13 mouse cellular contexts compared by ENCODE assay signal in genomic region chr6:50822236-50823151, GRCm38 (mm10).
DNase-seq lines count a peak whose midpoint lies in the region; ATAC-seq lines count a peak whose summit lies in the region.
"Had no signal": no experiment of that assay in that cellular context is flagged by ENCODE, and none has a peak within 500 bp of the region (broad histone marks: within the 10 kb centered on the region; RNA-seq: fewer than 3 reads in every experiment).

No protein-coding gene starts in this region.

- H3K36me3 ChIP-seq in kidney, embryonic 15.5 days = no peaks in the 10 kb centered on the region
- H3K36me3 ChIP-seq in embryonic facial prominence, embryonic 15.5 days = no peaks in the 10 kb centered on the region
- H3K36me3 ChIP-seq in hindbrain, embryonic 15.5 days = no peaks in the 10 kb centered on the region
- H3K36me3 ChIP-seq in midbrain, embryonic 15.5 days (replicated peaks) = no peaks in the 10 kb centered on the region
- H3K36me3 ChIP-seq in liver, embryonic 11.5 days (ENCODE audit: control insufficient read depth, insufficient read depth, low read length) = no peaks in the 10 kb centered on the region
- H3K36me3 ChIP-seq: heart, embryonic 12.5 days had no signal

- no peaks in the 10 kb centered on the region for H3K9me3 ChIP-seq in kidney, embryonic 15.5 days (replicated peaks)
- H3K9me3 ChIP-seq in embryonic facial prominence, embryonic 15.5 days (replicated peaks) = no peaks in the 10 kb centered on the region
- H3K9me3 ChIP-seq in hindbrain, embryonic 15.5 days = no peaks in the 10 kb centered on the region
- H3K9me3 ChIP-seq in midbrain, embryonic 15.5 days = no peaks in the 10 kb centered on the region
- H3K9me3 ChIP-seq in liver, embryonic 11.5 days (ENCODE audit: control insufficient read depth, low read length) = no peaks in the 10 kb centered on the region
- H3K9me3 ChIP-seq: heart, embryonic 12.5 days had no signal

- ATAC-seq in kidney, embryonic 15.5 days (replicated peaks; ENCODE audit: low FRiP score) = peak; percentile 61
- peak; percentile 59 for ATAC-seq in embryonic facial prominence, embryonic 15.5 days (ENCODE audit: insufficient number of reproducible peaks, low FRiP score, low TSS enrichment, low read depth)
- peak; percentile 23; the same call in 1 of the 2 replicates for ATAC-seq in hindbrain, embryonic 15.5 days (ENCODE audit: low FRiP score, low read depth)
- peak; percentile 29; the same call in 1 of the 2 replicates for ATAC-seq in midbrain, embryonic 15.5 days (replicated peaks)
- no peak for ATAC-seq in monocyte, adult 5-6 weeks (replicated peaks; ENCODE audit: insufficient number of reproducible peaks, low FRiP score, low TSS enrichment, poor library complexity, severe bottlenecking)
- ATAC-seq in liver, embryonic 11.5 days (replicated peaks; ENCODE audit: low FRiP score) = no peak
- ATAC-seq: intestine, postnatal 0 days had no signal

- no peak overlapping the region for H3K4me3 ChIP-seq in kidney, embryonic 15.5 days (replicated peaks)
- H3K4me3 ChIP-seq in embryonic facial prominence, embryonic 15.5 days (replicated peaks) = no peak overlapping the region
- no peak overlapping the region for H3K4me3 ChIP-seq in hindbrain, embryonic 15.5 days
- H3K4me3 ChIP-seq in midbrain, embryonic 15.5 days = no peak overlapping the region
- H3K4me3 ChIP-seq in liver, embryonic 11.5 days (ENCODE audit: low read depth, low read length) = no peak overlapping the region
- H3K4me3 ChIP-seq: heart, embryonic 12.5 days had no signal

- whole genome bisulfite sequencing in kidney, embryonic 15.5 days = 28% methylated on average over 18 of the region's 18 CpGs
- WGBS in embryonic facial prominence, embryonic 15.5 days = 21% methylated on average over 18 of the region's 18 CpGs
- WGBS in hindbrain, embryonic 15.5 days = 24% methylated on average over 18 of the region's 18 CpGs
- 22% methylated on average over 18 of the region's 18 CpGs for WGBS in midbrain, embryonic 15.5 days
- 44% methylated on average over 18 of the region's 18 CpGs for WGBS in liver, embryonic 11.5 days

- DNase-seq in kidney, postnatal 36 days = no peak
- no peak for DNase-seq in liver, embryonic 11.5 days (ENCODE audit: low spot score)
- DNase-seq in cerebellum, postnatal 25 days = no peak
- DNase-seq: adrenal gland, postnatal 36 days; cerebellum, postnatal 14 days; layer of hippocampus, postnatal 36 days had no signal

- H3K4me1 ChIP-seq in kidney, embryonic 15.5 days = peaks cover 72% of the 10 kb centered on the region
- H3K4me1 ChIP-seq in embryonic facial prominence, embryonic 15.5 days = peaks cover 39% of the 10 kb centered on the region
- peaks cover 41% of the 10 kb centered on the region for H3K4me1 ChIP-seq in hindbrain, embryonic 15.5 days (replicated peaks)
- H3K4me1 ChIP-seq in midbrain, embryonic 15.5 days = peaks cover 48% of the 10 kb centered on the region
- H3K4me1 ChIP-seq in liver, embryonic 11.5 days (replicated peaks; ENCODE audit: control insufficient read depth, insufficient read depth, low read length) = peaks cover 4% of the 10 kb centered on the region; the same call in 1 of the 2 replicates

- no peak overlapping the region for H3K9ac ChIP-seq in kidney, embryonic 15.5 days
- no peak overlapping the region for H3K9ac ChIP-seq in embryonic facial prominence, embryonic 15.5 days
- H3K9ac ChIP-seq in hindbrain, embryonic 15.5 days = no peak overlapping the region
- H3K9ac ChIP-seq in midbrain, embryonic 15.5 days = no peak overlapping the region
- no peak overlapping the region for H3K9ac ChIP-seq in liver, embryonic 11.5 days (ENCODE audit: low read depth, low read length)

- H3K27ac ChIP-seq in kidney, embryonic 15.5 days = peak overlapping the region; percentile 96
- peak overlapping the region; percentile 76 for H3K27ac ChIP-seq in embryonic facial prominence, embryonic 15.5 days (replicated peaks)
- peak overlapping the region; percentile 69 for H3K27ac ChIP-seq in hindbrain, embryonic 15.5 days (replicated peaks)
- peak overlapping the region; percentile 79 for H3K27ac ChIP-seq in midbrain, embryonic 15.5 days
- no peak overlapping the region for H3K27ac ChIP-seq in liver, embryonic 11.5 days (ENCODE audit: low read depth, low read length)

- peak overlapping the region; percentile 41 for H3K4me2 ChIP-seq in kidney, embryonic 15.5 days
- no peak overlapping the region for H3K4me2 ChIP-seq in embryonic facial prominence, embryonic 15.5 days (replicated peaks)
- no peak overlapping the region for H3K4me2 ChIP-seq in hindbrain, embryonic 15.5 days
- H3K4me2 ChIP-seq in midbrain, embryonic 15.5 days = 0 out of 2 replicates have a peak overlapping the region, but pooled peaks have one; percentile 9
- H3K4me2 ChIP-seq in liver, embryonic 11.5 days = no peak overlapping the region

- no peaks in the 10 kb centered on the region for H3K27me3 ChIP-seq in kidney, embryonic 15.5 days
- H3K27me3 ChIP-seq in embryonic facial prominence, embryonic 15.5 days = peaks cover 4% of the 10 kb centered on the region; the same call in 1 of the 2 replicates
- H3K27me3 ChIP-seq in hindbrain, embryonic 15.5 days = no peaks in the 10 kb centered on the region
- H3K27me3 ChIP-seq in midbrain, embryonic 15.5 days (replicated peaks) = no peaks in the 10 kb centered on the region
- H3K27me3 ChIP-seq in liver, embryonic 11.5 days (replicated peaks; ENCODE audit: control insufficient read depth, insufficient read depth, low read length) = peaks cover 17% of the 10 kb centered on the region

Comparison
In these comparisons a context has a peak if more than half of its experiments do, and no peak if none do; other contexts are left out.
1. ATAC-seq: peak in kidney, embryonic 15.5 days (single experiment), embryonic facial prominence, embryonic 15.5 days (single experiment), hindbrain, embryonic 15.5 days (single experiment) and midbrain, embryonic 15.5 days (single experiment); none in monocyte, adult 5-6 weeks (single experiment) and liver, embryonic 11.5 days (single experiment).
2. H3K4me2 ChIP-seq: peak in kidney, embryonic 15.5 days (single experiment) and midbrain, embryonic 15.5 days (single experiment); none in embryonic facial prominence, embryonic 15.5 days (single experiment), hindbrain, embryonic 15.5 days (single experiment) and liver, embryonic 11.5 days (single experiment).